Mouse (Mus musculus) embryonic facial prominence, embryonic 15.5 days (tissue): ENCODE measurements around the gene Ppl. TPM values are rescaled to one million over a fixed set of nuclear protein-coding genes. Genes with fewer than 3 reads are reported as not detected.

Experiments used
- ATAC-seq: fragments of 200-750 bp; cut with Nextera tagmentation; 2 replicates; pipeline ENCODE4 v1.8.0; 2017; ENCODE audit warnings: low read depth, moderate TSS enrichment; ENCODE audit not compliant: insufficient number of reproducible peaks, low FRiP score, low TSS enrichment
- H3K27ac ChIP-seq: fragments of 300-500 bp; sonication (generic); replicated peaks from 2 replicates; pipeline ENCODE4 v1.5.1; 2015; ENCODE audit warnings: mild to moderate bottlenecking, inconsistent platforms
- H3K27me3 ChIP-seq: fragments of 300-500 bp; sonication (generic); 2 replicates; pipeline ENCODE4 v1.6.1; 2015; ENCODE audit warnings: inconsistent platforms
- H3K36me3 ChIP-seq: fragments of 300-500 bp; sonication (generic); 2 replicates; pipeline ENCODE4 v1.6.1; 2015; ENCODE audit warnings: mild to moderate bottlenecking, inconsistent platforms
- H3K4me1 ChIP-seq: fragments of 300-500 bp; sonication (generic); 2 replicates; pipeline ENCODE4 v1.6.1; 2015; ENCODE audit warnings: inconsistent platforms
- H3K4me2 ChIP-seq: fragments of 300-500 bp; sonication (generic); replicated peaks from 2 replicates; pipeline ENCODE4 v1.6.1; 2015; ENCODE audit warnings: mild to moderate bottlenecking, inconsistent platforms
- H3K4me3 ChIP-seq: fragments of 300-500 bp; sonication (generic); replicated peaks from 2 replicates; pipeline ENCODE4 v1.5.1; 2015; ENCODE audit warnings: mild to moderate bottlenecking, inconsistent platforms
- H3K9ac ChIP-seq: fragments of 300-500 bp; sonication (generic); 2 replicates; pipeline ENCODE4 v1.6.1; 2015; ENCODE audit warnings: inconsistent platforms
- H3K9me3 ChIP-seq: fragments of 300-500 bp; sonication (generic); replicated peaks from 2 replicates; pipeline ENCODE4 v1.6.1; 2016; ENCODE audit warnings: inconsistent platforms
- WGBS: fragments of 180-500 bp; shearing (Covaris S2); methylation state at CpG from one replicate; pipeline ENCODE4 v1.1.7; 2015; 5-methylcytosine and 5-hydroxymethylcytosine counted together
- polyA plus RNA-seq: library from polyadenylated mRNA; unstranded; fragments of >200 nt; fragmentation: Nextera tagmentation; extraction: Ambion mirVana; gene quantifications from 2 replicates; pipeline ENCODE4 v1.2.1, GENCODE M21; 2015

Ppl gene
- polyA plus RNA-seq, 1 experiment from 2014 or later, result 52.3 TPM

DNA sequence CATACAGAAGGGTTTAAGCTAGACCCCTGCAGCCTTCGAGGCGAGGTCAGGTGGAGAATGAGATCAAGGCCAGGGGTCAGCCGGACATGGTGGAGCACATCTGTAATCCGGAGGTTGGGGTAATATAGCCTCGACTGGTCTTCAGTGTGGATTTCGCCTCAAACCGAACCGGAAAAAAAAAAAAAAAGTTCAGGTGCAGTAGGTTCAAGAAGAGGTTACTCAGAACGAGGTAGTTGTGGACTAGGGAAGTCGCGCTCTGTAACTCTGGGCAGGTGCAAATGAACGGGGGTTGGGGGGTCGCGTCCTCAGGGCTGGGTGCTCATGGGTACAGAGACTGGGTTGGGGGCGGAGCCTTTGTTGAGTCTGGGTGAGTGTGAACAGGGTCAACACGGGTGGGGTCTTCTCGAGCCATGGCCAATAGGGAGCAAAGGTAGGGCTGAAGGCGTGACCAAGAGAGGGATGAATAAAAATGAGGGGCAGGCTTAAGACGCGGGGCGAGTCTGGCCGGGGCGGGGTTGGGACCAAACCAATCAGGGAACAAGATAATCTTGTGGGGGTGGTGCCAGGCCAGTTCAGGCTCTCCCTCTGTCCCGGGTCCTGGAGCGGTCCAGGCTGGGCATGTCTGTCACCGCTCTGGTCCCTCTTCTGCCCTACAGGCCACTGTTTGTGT, 14.3 kb upstream of the Ppl start:
- Histone ChIP-seq H3K27ac (no peak overlapping the region), H3K27me3 (peaks cover 36% of the 10 kb centered on the region), H3K9ac (no peak overlapping the region), H3K4me3 (peak overlapping the region; percentile 33), H3K9me3 (no peaks in the 10 kb centered on the region), H3K4me1 (peaks cover 18% of the 10 kb centered on the region; the same call in 1 of the 2 replicates), H3K4me2 (peak overlapping the region; percentile 54), H3K36me3 (no peaks in the 10 kb centered on the region)
- ATAC-seq, result peak; percentile 86
- WGBS, result 1% methylated on average over 26 of the region's 26 CpGs

DNA sequence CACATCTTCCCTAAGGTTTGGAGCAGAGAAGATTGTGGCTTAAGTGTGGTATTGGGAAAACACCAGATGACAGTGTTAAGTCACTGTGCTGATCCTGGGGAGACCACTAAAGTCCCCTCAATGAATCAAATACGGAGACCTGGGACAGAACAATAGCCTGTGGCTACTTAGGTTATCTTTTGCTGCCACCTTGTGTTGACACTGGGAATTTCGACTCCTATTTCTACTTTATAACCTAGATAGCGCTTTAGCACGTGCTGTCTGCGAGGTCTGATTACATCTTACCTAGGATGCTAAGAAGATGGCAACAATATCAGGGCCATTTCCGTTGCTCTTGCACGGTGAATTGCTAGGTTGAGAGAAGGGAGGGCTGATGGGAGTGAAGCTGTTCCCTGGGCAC, 13.3 kb upstream of the Ppl start:
- no peak for ATAC-seq
- H3K9ac ChIP-seq, result no peak overlapping the region
- H3K27me3 ChIP-seq, result peaks cover 36% of the 10 kb centered on the region
- H3K36me3 ChIP-seq, result no peaks in the 10 kb centered on the region
- WGBS, result 0% methylated on average over 7 of the region's 7 CpGs
- H3K27ac ChIP-seq, result no peak overlapping the region
- H3K4me1 ChIP-seq, result peaks cover 19% of the 10 kb centered on the region
- H3K9me3 ChIP-seq, result no peaks in the 10 kb centered on the region
- no peak overlapping the region for H3K4me2 ChIP-seq
- H3K4me3 ChIP-seq, result no peak overlapping the region

DNA sequence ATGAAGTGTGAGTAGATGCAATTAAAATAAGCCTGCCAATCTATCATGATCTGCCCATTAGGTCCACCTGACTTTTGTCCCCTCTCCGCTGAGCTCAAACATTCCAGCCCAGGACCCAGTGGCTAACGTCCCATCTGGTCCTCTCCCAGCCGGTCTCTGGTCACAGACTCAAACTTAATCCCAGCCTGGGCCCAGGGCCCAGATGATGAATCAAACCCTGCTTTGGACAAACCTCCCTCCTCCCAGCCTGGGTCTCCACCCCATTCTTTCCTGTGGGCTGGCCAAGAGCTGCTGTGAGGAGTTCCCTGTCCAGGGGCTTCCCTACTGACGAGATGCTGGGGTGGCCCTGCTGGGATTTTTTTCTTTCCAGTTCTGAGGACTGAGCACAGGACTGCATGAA, 7.5 kb upstream of the Ppl start:
- H3K4me1 ChIP-seq, result peaks cover 29% of the 10 kb centered on the region
- no peak overlapping the region for H3K4me3 ChIP-seq
- 38% methylated on average over 4 of the region's 4 CpGs for WGBS
- H3K27me3 ChIP-seq, result no peaks in the 10 kb centered on the region
- H3K9ac ChIP-seq, result no peak overlapping the region
- H3K36me3 ChIP-seq, result no peaks in the 10 kb centered on the region
- H3K9me3 ChIP-seq, result no peaks in the 10 kb centered on the region
- H3K27ac ChIP-seq, result no peak overlapping the region
- no peak overlapping the region for H3K4me2 ChIP-seq
- ATAC-seq, result peak; percentile 43; the same call in 1 of the 2 replicates

GRCm38 (mm10) chr16:5137006-5137540, 4.9 kb upstream of the Ppl start:
- peaks cover 21% of the 10 kb centered on the region for H3K27me3 ChIP-seq
- no peaks in the 10 kb centered on the region for H3K36me3 ChIP-seq
- H3K4me2 ChIP-seq, result no peak overlapping the region
- no peaks in the 10 kb centered on the region for H3K9me3 ChIP-seq
- H3K4me3 ChIP-seq, result no peak overlapping the region
- peaks cover 43% of the 10 kb centered on the region for H3K4me1 ChIP-seq
- WGBS, result 65% methylated on average over 12 of the region's 12 CpGs
- 0 out of 2 replicates have a peak overlapping the region, but pooled peaks have one; percentile 78 for H3K27ac ChIP-seq
- ATAC-seq, result no peak
- no peak overlapping the region for H3K9ac ChIP-seq

GRCm38 (mm10) chr16:5136505-5136904, 4.3 kb upstream of the Ppl start:
- no peaks in the 10 kb centered on the region for H3K36me3 ChIP-seq
- peak overlapping the region; percentile 13; the same call in 1 of the 2 replicates for H3K4me2 ChIP-seq
- H3K27me3 ChIP-seq, result peaks cover 26% of the 10 kb centered on the region
- H3K9ac ChIP-seq, result no peak overlapping the region
- no peak overlapping the region for H3K4me3 ChIP-seq
- ATAC-seq, result peak; percentile 22; the same call in 1 of the 2 replicates
- no peaks in the 10 kb centered on the region for H3K9me3 ChIP-seq
- H3K27ac ChIP-seq, result peak overlapping the region; percentile 78
- peaks cover 49% of the 10 kb centered on the region for H3K4me1 ChIP-seq
- 13% methylated on average over 4 of the region's 4 CpGs for WGBS

DNA sequence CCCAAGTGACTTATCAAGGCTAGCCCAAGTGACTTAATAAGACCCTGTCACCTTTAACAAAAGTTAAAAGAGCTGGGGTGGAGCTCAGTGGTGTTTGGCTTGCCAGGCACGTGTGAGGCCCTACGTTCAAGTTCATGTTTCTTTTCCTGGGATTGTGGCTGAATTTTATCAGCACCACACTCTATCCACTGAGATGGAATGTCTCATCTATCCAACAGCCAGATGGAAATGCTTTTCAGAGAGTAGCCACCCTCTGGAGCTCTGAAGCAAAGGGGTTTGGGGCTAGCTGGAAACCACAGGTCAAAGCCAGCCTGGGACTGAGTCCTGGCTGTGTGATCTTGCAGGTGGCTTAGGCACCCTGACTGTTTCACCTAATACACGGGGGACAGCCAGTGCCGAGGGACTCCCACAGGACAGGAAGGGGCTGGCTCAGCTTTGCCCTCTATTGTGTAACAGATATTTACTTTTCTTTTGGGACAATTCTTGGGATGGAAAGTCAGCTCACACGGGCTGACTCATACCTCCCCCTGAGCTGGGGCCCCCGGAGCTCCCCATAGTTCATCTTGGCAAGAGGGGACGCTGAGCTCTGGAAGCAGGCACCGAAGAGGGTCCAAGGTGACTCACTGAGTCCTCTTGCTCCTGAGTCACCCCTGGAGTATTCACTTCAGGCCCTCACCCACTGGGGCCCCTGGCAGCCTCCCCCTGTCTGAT, 3.5 kb upstream of the Ppl start:
- Histone ChIP-seq H3K4me3 (no peak overlapping the region), H3K27ac (peak overlapping the region; percentile 78), H3K4me2 (peak overlapping the region; percentile 13; the same call in 1 of the 2 replicates), H3K9ac (no peak overlapping the region), H3K9me3 (no peaks in the 10 kb centered on the region), H3K36me3 (no peaks in the 10 kb centered on the region), H3K27me3 (peaks cover 34% of the 10 kb centered on the region), H3K4me1 (peaks cover 56% of the 10 kb centered on the region)
- no peak for ATAC-seq
- 53% methylated on average over 8 of the region's 8 CpGs for WGBS

DNA sequence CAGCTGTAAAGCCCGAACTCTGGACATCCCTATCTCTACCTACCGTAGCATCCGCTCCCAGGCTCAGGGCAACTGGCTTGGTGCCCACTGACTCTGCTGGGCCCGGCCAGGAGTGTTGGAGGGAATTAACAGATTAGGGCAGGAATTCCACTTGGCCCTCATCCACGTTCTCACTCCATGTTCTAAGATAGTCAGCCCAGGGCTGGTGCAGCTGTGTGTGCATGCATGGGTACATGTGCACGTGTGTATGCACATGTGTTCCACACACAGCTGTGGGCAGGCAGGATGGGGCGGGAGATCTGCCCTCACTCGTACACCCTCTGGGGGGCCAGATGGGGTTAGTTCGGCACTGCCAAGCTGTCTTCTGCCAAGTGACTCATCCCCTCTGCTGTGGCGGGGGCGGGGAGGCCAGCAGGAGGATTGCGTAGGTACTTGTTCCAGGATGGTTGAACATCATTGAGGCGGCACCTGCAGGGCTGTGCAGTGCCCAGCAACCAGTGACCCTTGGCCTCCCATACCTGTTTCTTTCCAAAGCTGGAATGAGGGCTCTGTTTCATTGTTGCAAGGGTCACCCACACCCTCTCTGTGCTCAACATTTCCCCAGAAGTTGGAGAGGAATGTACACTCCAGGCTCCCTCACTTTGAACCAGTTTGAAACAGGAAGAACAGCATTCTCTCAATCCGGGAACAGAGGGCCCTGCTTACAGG, 2.6 kb upstream of the Ppl start:
- 42% methylated on average over 14 of the region's 14 CpGs for WGBS
- H3K27ac ChIP-seq, result peak overlapping the region; percentile 78

DNA sequence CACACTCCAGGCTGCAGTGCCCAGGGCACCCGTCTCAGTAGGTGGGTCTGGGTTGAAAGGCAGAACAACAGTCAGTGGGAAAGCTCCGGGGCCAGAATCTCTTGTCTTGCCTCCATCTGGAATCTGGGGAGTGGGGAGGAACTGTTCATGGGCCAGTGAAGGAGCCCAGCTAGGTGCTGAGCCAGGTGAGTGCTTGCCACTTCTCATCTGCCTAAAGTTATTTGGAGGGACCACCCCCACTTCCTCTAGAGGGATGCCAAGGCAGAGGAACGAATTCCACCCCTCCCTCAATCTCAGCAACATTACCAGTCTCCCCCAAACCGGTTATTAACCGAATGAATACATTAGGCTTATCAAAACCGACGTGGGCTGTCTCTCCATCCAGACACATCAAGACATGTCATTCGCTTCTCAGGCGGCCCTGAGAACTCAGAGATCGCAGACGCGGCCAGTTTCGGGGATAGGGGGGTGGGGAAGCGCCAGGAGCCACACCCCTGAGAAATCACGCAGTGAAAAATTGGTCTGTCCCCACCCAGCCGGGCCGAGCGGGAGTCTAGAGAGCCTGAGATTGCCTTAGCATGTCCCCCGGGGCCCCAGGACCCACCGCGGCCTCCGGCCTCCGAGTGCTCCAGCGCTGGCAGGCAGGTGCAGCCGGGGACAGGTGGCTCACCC, 834 bp downstream of the Ppl start:
- WGBS, result 2% methylated on average over 25 of the region's 25 CpGs
- Histone ChIP-seq H3K4me1 (peaks cover 59% of the 10 kb centered on the region), H3K9me3 (no peaks in the 10 kb centered on the region), H3K4me3 (peak overlapping the region; percentile 43), H3K9ac (no peak overlapping the region), H3K36me3 (no peaks in the 10 kb centered on the region), H3K27ac (peak overlapping the region; percentile 73), H3K27me3 (peaks cover 44% of the 10 kb centered on the region), H3K4me2 (peak overlapping the region; percentile 54)
- no peak for ATAC-seq

More for the DNA sequence above, 2.6 kb upstream of the Ppl start:
- ATAC-seq, result peak; percentile 52
- Histone ChIP-seq H3K27me3 (peaks cover 40% of the 10 kb centered on the region), H3K4me2 (peak overlapping the region; percentile 1; the same call in 1 of the 2 replicates), H3K9ac (no peak overlapping the region), H3K9me3 (no peaks in the 10 kb centered on the region), H3K4me3 (no peak overlapping the region), H3K36me3 (no peaks in the 10 kb centered on the region), H3K4me1 (peaks cover 55% of the 10 kb centered on the region)

DNA sequence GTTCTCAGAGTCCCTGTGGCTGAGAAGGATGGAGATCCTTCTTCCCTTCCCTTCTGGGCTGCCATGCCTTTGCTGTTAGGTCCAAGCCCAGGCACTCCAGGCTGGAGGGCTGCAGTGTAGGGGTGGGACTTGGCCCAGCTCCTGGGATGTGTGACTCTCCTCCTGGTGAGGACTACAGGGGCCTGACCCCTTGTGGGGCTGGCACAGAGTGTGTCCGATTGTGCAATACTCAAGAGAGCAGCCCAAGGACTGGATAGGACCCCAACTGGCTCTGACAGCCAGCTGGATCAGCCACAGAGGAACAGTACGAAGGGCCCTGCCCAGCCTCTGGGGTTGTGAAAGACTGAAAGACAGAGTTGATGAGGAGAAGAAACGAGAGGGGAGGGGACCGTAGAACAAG, 1.5 kb downstream of the Ppl start:
- H3K9ac ChIP-seq, result no peak overlapping the region
- peak; percentile 15; the same call in 1 of the 2 replicates for ATAC-seq
- 7% methylated on average over 4 of the region's 4 CpGs for WGBS
- peaks cover 52% of the 10 kb centered on the region for H3K4me1 ChIP-seq
- H3K9me3 ChIP-seq, result no peaks in the 10 kb centered on the region
- no peaks in the 10 kb centered on the region for H3K36me3 ChIP-seq
- H3K27ac ChIP-seq, result peak overlapping the region; percentile 55; the same call in 1 of the 2 replicates
- peak overlapping the region; percentile 54 for H3K4me2 ChIP-seq
- H3K4me3 ChIP-seq, result peak overlapping the region; percentile 43
- H3K27me3 ChIP-seq, result peaks cover 44% of the 10 kb centered on the region

DNA sequence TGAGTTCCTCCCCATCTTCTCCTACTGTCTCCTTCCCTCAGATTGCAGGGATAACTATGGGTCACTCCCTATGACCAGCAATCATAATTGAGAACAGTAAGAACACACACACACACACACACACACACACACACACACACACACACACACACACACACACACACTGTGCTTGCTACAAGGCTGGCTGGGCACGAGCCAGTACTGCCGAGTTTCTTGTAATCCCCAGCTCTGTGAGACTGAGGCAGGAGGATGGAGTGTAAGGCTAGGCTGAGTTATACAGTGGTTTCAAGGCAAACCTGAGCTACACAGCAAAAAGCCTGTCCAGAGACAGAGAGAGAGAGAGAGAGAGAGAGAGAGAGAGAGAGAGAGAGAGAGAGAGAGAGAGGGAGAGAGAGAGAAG, 2.0 kb downstream of the Ppl start:
- Histone ChIP-seq H3K9ac (no peak overlapping the region), H3K4me3 (peak overlapping the region; percentile 43), H3K4me2 (peak overlapping the region; percentile 54), H3K27ac (no peak overlapping the region), H3K4me1 (peaks cover 47% of the 10 kb centered on the region), H3K36me3 (no peaks in the 10 kb centered on the region), H3K9me3 (no peaks in the 10 kb centered on the region), H3K27me3 (peaks cover 44% of the 10 kb centered on the region)
- WGBS, result 41% methylated on average over 2 of the region's 2 CpGs
- no peak for ATAC-seq
